Mouse (Mus musculus): ENCODE measurements around the gene Gins2. TPM values are rescaled to one million over a fixed set of nuclear protein-coding genes. Genes with fewer than 3 reads are reported as not detected.

The Gins2 gene
- polyA plus RNA-seq, 1 experiment from 2014 or later = 17.5 TPM

DNA sequence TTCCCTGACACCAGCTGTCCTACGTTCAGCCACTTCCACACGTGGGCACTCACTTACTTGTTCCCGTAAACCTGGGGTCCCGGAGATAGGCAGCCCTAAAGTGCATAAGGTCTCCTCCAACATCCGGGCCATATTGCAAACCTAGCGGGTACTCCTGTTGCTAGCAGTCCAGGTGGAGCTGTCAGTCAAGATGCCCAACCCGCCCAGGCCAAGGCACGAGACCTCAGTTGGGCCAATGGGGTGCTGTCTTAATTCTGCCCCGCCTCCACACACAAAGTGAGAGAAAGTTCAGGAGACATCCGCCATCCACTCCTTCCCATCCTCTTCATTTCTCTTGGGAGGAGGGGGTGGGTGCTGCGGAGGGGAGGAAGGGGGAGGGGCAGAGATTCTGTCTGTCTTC, 37.4 kb upstream of the Gins2 start:
- Histone ChIP-seq H3K27me3 (ENCODE audit: control insufficient read depth, insufficient read depth, low read length) (no peaks in the 10 kb centered on the region), H3K9ac (no peak overlapping the region), H3K4me3 (replicated peaks; ENCODE audit: low read length) (no peak overlapping the region), H3K4me1 (replicated peaks; ENCODE audit: control insufficient read depth, insufficient read depth, low read length) (no peaks in the 10 kb centered on the region), H3K4me2 (replicated peaks) (no peak overlapping the region), H3K9me3 (ENCODE audit: control insufficient read depth, low read length) (no peaks in the 10 kb centered on the region), H3K27ac (no peak overlapping the region), H3K36me3 (replicated peaks; ENCODE audit: control insufficient read depth, insufficient read depth) (no peaks in the 10 kb centered on the region)
- no peak for ATAC-seq (ENCODE audit: low FRiP score)
- DNase-seq (ENCODE audit: low spot score) = no peak
- 63% methylated on average over 11 of the region's 11 CpGs for WGBS

DNA sequence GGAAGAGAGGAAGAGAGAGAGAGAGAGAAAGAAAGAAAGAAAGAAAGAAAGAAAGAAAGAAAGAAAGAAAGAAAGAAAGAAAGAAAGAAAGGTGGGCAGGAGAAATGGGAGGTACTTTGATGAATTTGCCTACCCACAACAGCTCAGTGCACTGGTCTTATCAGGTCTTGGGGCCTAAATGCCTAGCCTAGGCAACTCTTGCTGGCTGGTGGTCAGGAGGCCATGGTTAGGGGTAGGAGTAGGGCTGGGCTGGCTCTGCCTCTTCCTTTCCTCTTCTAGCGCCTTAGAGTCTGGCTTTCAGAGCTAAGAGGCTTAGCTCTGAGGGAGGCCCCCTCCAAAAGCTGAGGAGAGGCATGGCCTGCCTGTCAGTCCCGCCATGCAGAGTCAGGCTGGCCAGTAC, 34.5 kb upstream of the Gins2 start:
- H3K27me3 ChIP-seq (ENCODE audit: control insufficient read depth, insufficient read depth, low read length) = no peaks in the 10 kb centered on the region
- WGBS = 43% methylated on average over 2 of the region's 2 CpGs
- no peaks in the 10 kb centered on the region for H3K36me3 ChIP-seq (replicated peaks; ENCODE audit: control insufficient read depth, insufficient read depth)
- DNase-seq (ENCODE audit: low spot score) (no peak), ATAC-seq (ENCODE audit: low FRiP score) (no peak)
- no peak overlapping the region for H3K9ac ChIP-seq
- no peaks in the 10 kb centered on the region for H3K9me3 ChIP-seq (ENCODE audit: control insufficient read depth, low read length)
- no peak overlapping the region for H3K27ac ChIP-seq
- H3K4me2 ChIP-seq (replicated peaks) = no peak overlapping the region
- H3K4me3 ChIP-seq (replicated peaks; ENCODE audit: low read length) = no peak overlapping the region
- peaks cover under 1% of the 10 kb centered on the region; the same call in 1 of the 2 replicates for H3K4me1 ChIP-seq (replicated peaks; ENCODE audit: control insufficient read depth, insufficient read depth, low read length)

DNA sequence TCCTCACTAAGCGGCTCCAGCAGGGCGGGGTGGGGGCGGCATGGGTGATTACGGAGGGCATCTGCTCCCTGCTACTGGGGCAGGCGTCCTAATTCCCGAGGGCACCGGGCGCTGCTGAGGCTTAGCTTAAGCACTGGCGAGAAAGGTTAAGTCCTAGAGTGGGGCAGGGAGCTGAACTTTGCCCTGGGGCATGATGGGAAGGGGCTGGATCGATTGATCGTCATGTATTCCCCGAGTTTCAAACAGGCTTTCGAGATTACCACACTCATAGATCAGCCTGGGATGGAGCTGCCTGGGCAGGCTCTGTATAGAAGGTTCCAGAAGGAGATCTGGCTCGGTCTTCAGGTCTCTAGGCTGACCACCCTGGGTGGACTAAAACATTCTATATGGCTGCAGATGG, 33.1 kb upstream of the Gins2 start:
- no peaks in the 10 kb centered on the region for H3K36me3 ChIP-seq (replicated peaks; ENCODE audit: control insufficient read depth, insufficient read depth)
- WGBS = 71% methylated on average over 14 of the region's 14 CpGs
- peaks cover 12% of the 10 kb centered on the region for H3K4me1 ChIP-seq (replicated peaks; ENCODE audit: control insufficient read depth, insufficient read depth, low read length)
- H3K27me3 ChIP-seq (ENCODE audit: control insufficient read depth, insufficient read depth, low read length) = no peaks in the 10 kb centered on the region
- ATAC-seq (ENCODE audit: low FRiP score) = no peak
- H3K9ac ChIP-seq = no peak overlapping the region
- no peak overlapping the region for H3K27ac ChIP-seq
- no peak overlapping the region for H3K4me3 ChIP-seq (replicated peaks; ENCODE audit: low read length)
- no peaks in the 10 kb centered on the region for H3K9me3 ChIP-seq (ENCODE audit: control insufficient read depth, low read length)
- DNase-seq (ENCODE audit: low spot score) = no peak
- H3K4me2 ChIP-seq (replicated peaks) = no peak overlapping the region

DNA sequence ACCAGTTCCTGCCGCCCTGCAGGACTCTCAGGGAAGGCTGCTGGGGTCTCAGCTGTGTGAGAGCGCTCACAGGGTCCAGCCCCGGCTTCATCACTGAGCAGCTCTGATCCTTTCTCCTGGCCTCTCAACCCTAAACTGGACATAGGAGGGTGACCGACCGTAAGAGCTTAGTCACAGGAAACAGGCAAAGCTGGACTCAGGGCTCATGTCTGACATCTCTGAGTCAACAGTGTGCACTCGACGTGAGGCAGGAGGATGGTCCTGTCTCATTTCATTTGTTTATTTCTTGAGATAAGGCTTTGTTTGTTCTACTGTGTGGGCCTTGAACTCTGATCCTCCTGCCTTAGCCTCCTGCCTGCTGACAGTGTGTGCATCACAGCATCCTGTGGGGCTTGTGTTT, 31.3 kb upstream of the Gins2 start:
- H3K36me3 ChIP-seq (replicated peaks; ENCODE audit: control insufficient read depth, insufficient read depth) = no peaks in the 10 kb centered on the region
- no peak for DNase-seq (ENCODE audit: low spot score)
- H3K4me2 ChIP-seq (replicated peaks) = no peak overlapping the region
- WGBS = 49% methylated on average over 7 of the region's 7 CpGs
- H3K9me3 ChIP-seq (ENCODE audit: control insufficient read depth, low read length) = no peaks in the 10 kb centered on the region
- H3K9ac ChIP-seq = no peak overlapping the region
- no peak overlapping the region for H3K27ac ChIP-seq
- ATAC-seq (ENCODE audit: low FRiP score) = no peak
- H3K4me1 ChIP-seq (replicated peaks; ENCODE audit: control insufficient read depth, insufficient read depth, low read length) = peaks cover 15% of the 10 kb centered on the region
- no peak overlapping the region for H3K4me3 ChIP-seq (replicated peaks; ENCODE audit: low read length)
- H3K27me3 ChIP-seq (ENCODE audit: control insufficient read depth, insufficient read depth, low read length) = no peaks in the 10 kb centered on the region

DNA sequence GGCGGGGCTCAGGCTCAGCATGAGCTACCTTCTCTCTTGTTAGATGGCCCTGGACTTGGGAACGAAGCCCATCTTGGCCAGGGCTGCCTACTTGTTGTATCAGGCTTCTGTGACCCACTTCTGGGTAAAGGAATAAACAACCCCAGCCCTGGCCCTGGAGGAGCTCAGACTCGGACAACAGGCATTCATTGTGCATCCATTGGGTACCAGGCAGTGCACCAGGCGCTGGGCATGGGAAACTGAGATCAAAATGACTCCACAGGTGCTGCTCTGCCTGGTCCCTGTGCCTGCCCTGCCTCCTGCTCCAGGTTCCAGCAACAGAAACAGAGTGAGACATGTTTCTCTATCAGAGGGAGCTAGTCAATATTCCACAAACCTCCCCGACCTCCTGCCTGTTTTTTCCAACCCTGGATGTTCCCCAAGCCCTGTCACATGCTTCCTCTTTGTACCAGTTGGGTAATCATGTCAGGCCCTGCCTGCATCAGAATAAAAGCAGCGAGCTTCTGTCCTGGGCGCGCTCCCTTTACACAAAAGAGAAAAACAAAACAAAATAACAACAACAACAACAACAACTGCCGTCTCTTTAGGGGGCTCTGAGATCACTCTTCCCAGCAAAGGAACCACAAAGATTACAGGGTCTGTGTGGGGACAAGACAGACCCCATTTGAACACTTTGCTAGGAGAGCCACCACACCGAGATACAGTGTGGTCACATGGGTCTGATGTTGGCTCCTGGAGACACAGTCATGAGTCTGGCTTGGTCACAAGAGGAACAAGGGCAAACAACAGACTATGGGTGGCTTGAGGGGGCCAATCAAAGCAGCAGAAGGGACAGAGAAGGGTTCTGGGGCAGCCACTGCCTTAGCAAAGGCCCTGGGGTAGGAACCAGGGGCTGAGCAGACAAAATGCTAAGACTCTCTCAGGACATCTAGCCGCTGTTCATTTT, 30.4 kb upstream of the Gins2 start:
- ATAC-seq (ENCODE audit: low FRiP score) = no peak
- H3K9ac ChIP-seq = no peak overlapping the region
- H3K27ac ChIP-seq = no peak overlapping the region
- 71% methylated on average over 11 of the region's 11 CpGs for WGBS
- H3K4me3 ChIP-seq (replicated peaks; ENCODE audit: low read length) = no peak overlapping the region
- H3K9me3 ChIP-seq (ENCODE audit: control insufficient read depth, low read length) = no peaks in the 10 kb centered on the region
- peaks cover 15% of the 10 kb centered on the region for H3K4me1 ChIP-seq (replicated peaks; ENCODE audit: control insufficient read depth, insufficient read depth, low read length)
- no peak for DNase-seq (ENCODE audit: low spot score)
- H3K27me3 ChIP-seq (ENCODE audit: control insufficient read depth, insufficient read depth, low read length) = no peaks in the 10 kb centered on the region
- no peak overlapping the region for H3K4me2 ChIP-seq (replicated peaks)
- no peaks in the 10 kb centered on the region for H3K36me3 ChIP-seq (replicated peaks; ENCODE audit: control insufficient read depth, insufficient read depth)

DNA sequence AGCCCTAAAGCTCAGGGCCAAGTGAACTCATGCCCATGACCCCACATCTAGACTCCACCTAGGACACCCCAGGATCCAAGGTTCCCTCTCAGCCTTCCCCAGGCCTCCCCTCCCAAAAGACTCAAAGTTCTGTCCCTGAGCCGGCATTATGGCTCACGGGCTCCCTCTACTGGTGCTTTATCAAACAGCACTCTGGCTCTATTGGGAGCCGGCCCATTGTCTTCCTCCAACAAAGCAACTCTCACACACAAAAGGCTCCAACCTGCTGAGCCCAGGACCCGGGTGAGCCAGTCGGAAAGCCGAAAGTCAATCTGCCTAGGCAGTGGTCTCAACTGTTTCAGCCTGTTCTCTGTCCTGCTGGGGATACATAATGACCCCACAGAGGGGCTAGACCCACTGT, 29.0 kb upstream of the Gins2 start:
- Histone ChIP-seq H3K4me2 (replicated peaks) (0 out of 2 replicates have a peak overlapping the region, but pooled peaks have one; percentile 3), H3K9ac (peak overlapping the region; percentile 57; the same call in 1 of the 2 replicates)

DNA sequence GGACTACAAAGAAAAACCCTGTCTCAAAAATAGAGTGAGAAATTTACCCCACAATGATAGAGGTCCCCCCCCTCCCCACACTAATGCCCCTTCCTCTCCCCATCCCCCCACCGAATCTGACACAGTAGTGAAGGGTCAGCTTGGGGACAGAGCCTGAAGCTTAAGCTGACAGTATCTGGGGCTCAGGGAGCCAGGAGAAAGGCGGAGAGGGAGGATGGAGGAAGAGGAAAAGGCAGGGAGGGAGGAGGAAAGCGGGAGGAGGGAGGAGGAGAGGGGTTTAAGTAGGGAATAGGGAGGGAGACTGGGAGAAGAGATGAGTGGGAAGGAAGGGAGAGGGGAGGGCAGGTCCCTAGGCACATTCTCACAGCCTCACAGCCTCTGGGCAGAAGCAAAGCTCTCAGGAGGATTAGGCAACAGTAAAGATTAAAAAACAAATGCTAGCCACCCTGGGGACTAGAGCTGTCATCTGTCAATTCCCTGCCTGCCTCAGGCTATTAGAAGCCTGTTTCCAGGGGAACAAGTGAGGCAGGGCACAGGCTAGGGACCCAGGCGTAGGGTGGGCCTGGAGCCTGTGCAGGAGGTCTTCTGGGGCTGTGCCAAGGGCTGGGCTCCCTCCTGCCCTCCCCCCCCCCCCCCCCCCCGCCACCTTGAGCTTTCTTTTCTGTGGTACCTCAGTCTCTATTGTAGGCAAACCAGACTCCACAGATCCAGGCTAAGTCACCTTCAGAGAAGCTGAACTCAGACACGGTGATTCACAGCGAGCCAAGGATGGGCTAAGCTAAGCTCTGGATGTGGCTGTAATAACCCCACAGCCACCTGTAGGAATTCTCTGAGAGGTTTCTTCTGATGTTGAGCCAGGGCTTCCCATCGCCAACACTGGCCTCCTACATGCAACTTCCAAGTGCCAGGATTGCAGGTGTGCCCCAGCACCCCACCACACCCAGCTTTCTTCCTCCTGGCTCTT, 27.8 kb upstream of the Gins2 start:
- H3K27me3 ChIP-seq (ENCODE audit: control insufficient read depth, insufficient read depth, low read length) = no peaks in the 10 kb centered on the region
- 16% methylated on average over 7 of the region's 8 CpGs for WGBS
- H3K36me3 ChIP-seq (replicated peaks; ENCODE audit: control insufficient read depth, insufficient read depth) = no peaks in the 10 kb centered on the region
- ATAC-seq (ENCODE audit: low FRiP score) (peak; percentile 67), DNase-seq (ENCODE audit: low spot score) (peak; percentile 67)
- no peak overlapping the region for H3K9ac ChIP-seq
- H3K9me3 ChIP-seq (ENCODE audit: control insufficient read depth, low read length) = no peaks in the 10 kb centered on the region
- peaks cover 15% of the 10 kb centered on the region for H3K4me1 ChIP-seq (replicated peaks; ENCODE audit: control insufficient read depth, insufficient read depth, low read length)
- no peak overlapping the region for H3K4me3 ChIP-seq (replicated peaks; ENCODE audit: low read length)
- no peak overlapping the region for H3K4me2 ChIP-seq (replicated peaks)
- peak overlapping the region; percentile 39; the same call in 1 of the 2 replicates for H3K27ac ChIP-seq

More for the DNA sequence above, 29.0 kb upstream of the Gins2 start:
- Histone ChIP-seq H3K27me3 (ENCODE audit: control insufficient read depth, insufficient read depth, low read length) (no peaks in the 10 kb centered on the region), H3K4me1 (replicated peaks; ENCODE audit: control insufficient read depth, insufficient read depth, low read length) (peaks cover 15% of the 10 kb centered on the region), H3K4me3 (replicated peaks; ENCODE audit: low read length) (no peak overlapping the region), H3K27ac (peak overlapping the region; percentile 63), H3K9me3 (ENCODE audit: control insufficient read depth, low read length) (no peaks in the 10 kb centered on the region), H3K36me3 (replicated peaks; ENCODE audit: control insufficient read depth, insufficient read depth) (no peaks in the 10 kb centered on the region)
- ATAC-seq (ENCODE audit: low FRiP score) = peak; percentile 32
- WGBS = under 1% methylated on average over 6 of the region's 6 CpGs
- peak; percentile 89 for DNase-seq (ENCODE audit: low spot score)

DNA sequence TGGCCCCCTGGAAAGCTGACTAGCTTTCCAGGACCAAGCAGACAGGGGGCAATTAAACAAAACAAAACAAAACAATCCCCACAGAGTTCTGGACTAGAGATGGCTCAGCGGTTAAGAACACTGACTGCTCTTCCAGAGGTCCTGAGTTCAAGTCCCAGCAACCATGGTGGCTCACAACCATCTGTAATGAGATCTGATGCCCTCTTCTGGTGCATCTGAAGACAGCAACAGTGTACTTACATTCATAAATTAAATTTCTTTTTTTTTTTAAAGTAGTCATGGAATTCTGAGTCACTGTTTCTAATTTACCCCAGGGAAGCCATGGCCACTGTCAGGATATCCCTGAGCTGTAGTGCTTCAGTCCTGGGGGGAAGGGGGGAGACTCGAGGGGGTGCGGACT, 25.4 kb upstream of the Gins2 start:
- no peak overlapping the region for H3K4me3 ChIP-seq (replicated peaks; ENCODE audit: low read length)
- no peak for ATAC-seq (ENCODE audit: low FRiP score)
- 93% methylated on average over 3 of the region's 3 CpGs for WGBS
- H3K27me3 ChIP-seq (ENCODE audit: control insufficient read depth, insufficient read depth, low read length) = no peaks in the 10 kb centered on the region
- no peak overlapping the region for H3K4me2 ChIP-seq (replicated peaks)
- H3K27ac ChIP-seq = no peak overlapping the region
- H3K36me3 ChIP-seq (replicated peaks; ENCODE audit: control insufficient read depth, insufficient read depth) = no peaks in the 10 kb centered on the region
- no peak overlapping the region for H3K9ac ChIP-seq
- DNase-seq (ENCODE audit: low spot score) = no peak
- peaks cover 15% of the 10 kb centered on the region for H3K4me1 ChIP-seq (replicated peaks; ENCODE audit: control insufficient read depth, insufficient read depth, low read length)
- no peaks in the 10 kb centered on the region for H3K9me3 ChIP-seq (ENCODE audit: control insufficient read depth, low read length)

DNA sequence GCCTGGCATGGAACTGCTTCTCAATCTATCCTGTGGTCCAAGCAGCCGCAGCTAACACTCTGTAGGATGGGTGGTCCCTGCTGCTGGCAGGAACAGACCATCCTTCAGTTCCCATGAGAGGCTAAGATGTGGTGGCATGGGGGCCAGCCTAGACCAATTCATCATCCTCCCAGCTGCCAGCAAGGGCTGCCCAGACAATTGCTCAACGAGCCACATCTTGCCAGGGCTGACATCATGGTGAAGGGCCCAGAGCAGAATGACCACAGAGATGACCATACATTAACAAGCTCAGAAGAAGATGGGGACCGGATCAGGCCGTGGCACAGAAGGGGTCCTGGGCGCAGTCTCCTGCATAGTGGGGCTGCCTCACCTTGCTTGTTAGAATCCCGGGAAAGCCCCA, 21.7 kb upstream of the Gins2 start:
- ATAC-seq (ENCODE audit: low FRiP score) (no peak), DNase-seq (ENCODE audit: low spot score) (no peak)
- no peaks in the 10 kb centered on the region for H3K36me3 ChIP-seq (replicated peaks; ENCODE audit: control insufficient read depth, insufficient read depth)
- 82% methylated on average over 6 of the region's 6 CpGs for WGBS
- no peaks in the 10 kb centered on the region for H3K27me3 ChIP-seq (ENCODE audit: control insufficient read depth, insufficient read depth, low read length)
- no peak overlapping the region for H3K4me2 ChIP-seq (replicated peaks)
- H3K4me1 ChIP-seq (replicated peaks; ENCODE audit: control insufficient read depth, insufficient read depth, low read length) = no peaks in the 10 kb centered on the region
- no peak overlapping the region for H3K4me3 ChIP-seq (replicated peaks; ENCODE audit: low read length)
- no peak overlapping the region for H3K27ac ChIP-seq
- H3K9ac ChIP-seq = no peak overlapping the region
- H3K9me3 ChIP-seq (ENCODE audit: control insufficient read depth, low read length) = no peaks in the 10 kb centered on the region
